Mouse (Mus musculus): ENCODE results near the gene Tnfrsf4. TPM values are rescaled to one million over a fixed set of nuclear protein-coding genes. Genes with fewer than 3 reads are reported as not detected.

Gene Tnfrsf4
- total RNA-seq, 2 experiments from 2014 or later, result 1.7 to 2.4 TPM

DNA sequence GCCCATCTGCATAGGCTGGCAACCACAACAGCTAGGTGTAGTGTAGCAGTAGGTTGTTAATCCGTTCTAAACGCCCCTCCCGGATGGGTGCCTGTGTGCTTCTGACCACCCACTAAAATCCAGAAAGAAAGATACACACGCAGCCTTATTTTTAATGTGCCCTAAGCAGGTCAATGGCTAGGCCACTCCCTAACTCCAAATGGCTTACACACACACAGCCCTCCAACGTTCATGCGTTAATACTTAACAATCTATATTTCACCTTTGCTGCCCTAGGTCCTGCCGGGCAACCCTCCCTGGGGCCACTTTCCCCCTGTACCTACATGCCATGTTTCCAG, 17.6 kb downstream of the Tnfrsf4 start:
- Histone ChIP-seq H3K27ac (peak overlapping the region; percentile 88), H3K4me3 (peak overlapping the region; percentile 59)
- TF ChIP-seq CTCF (IDR thresholded peaks at IDR 0.05), result no peak
- DNase-seq (ENCODE audit: extremely low spot score in 1 of 2, low spot score in 2 of 2), result no peak
- intact Hi-C loops (cut with DNase I), result no loop called here

GRCm38 (mm10) chr4:156031593-156032391, 18.1 kb downstream of the Tnfrsf4 start:
- peak overlapping the region; percentile 88 for H3K27ac ChIP-seq
- intact Hi-C loops (cut with DNase I), result loop anchor here (2.0 kb wide), 1 partner anchor 77 kb away; the partner anchor contains the start of gene 9430015G10Rik
- H3K4me3 ChIP-seq, result peak overlapping the region; percentile 59
- DNase-seq (ENCODE audit: extremely low spot score in 1 of 2, low spot score in 2 of 2), result peak; percentile 66 to 73
- TF ChIP-seq CTCF (IDR thresholded peaks at IDR 0.05), result no peak; the same call in 1 of the 2 replicates

- DNase-seq (ENCODE audit: extremely low spot score in 1 of 2, low spot score in 2 of 2), result no peak
- Histone ChIP-seq H3K27ac (peak overlapping the region; percentile 88; the same call in 1 of the 2 replicates), H3K4me3 (no peak overlapping the region)
- intact Hi-C loops (cut with DNase I), result loop anchor here (2.0 kb wide), 1 partner anchor 76 kb away; the partner anchor contains the start of gene 9430015G10Rik
- TF ChIP-seq CTCF (IDR thresholded peaks at IDR 0.05), result no peak
Observed at GRCm38 (mm10) chr4:156032856-156033255, 19.2 kb downstream of the Tnfrsf4 start.

DNA sequence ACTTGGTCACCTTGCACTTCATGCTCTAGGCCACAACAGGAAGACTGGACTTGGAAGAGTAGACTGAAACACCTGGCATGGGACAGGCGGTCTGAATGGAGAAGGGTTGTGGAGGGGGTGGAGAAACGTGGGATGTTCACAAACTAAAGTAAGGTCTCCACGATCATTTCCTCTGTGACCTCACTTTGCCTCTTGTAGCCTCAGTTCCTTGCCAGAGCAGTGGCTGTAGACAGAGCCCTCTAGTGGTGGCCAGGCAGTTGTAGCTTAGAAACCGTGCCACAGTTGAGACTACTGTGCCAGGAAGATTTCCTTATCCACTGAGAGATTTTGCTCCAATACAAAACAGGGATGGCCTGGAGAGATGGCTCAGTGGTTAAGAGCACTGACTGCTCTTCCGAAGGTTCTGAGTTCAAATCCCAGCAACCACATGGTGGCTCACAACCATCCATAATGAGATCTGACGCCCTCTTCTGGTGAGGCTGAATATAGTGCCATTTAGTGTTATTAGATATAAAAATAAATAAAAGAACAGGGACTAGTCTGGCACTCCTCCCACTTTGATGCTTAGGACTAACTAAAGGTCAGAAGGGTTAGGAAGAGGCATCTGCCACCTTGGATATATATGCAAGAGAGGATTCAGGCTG, 20.0 kb downstream of the Tnfrsf4 start:
- no peak overlapping the region for H3K27ac ChIP-seq
- intact Hi-C loops (cut with DNase I), result loop anchor here (2.0 kb wide), 1 partner anchor 75 kb away; the partner anchor contains the start of gene 9430015G10Rik
- TF ChIP-seq CTCF (IDR thresholded peaks at IDR 0.05), result peak; percentile 68
- no peak overlapping the region for H3K4me3 ChIP-seq
- no peak for DNase-seq (ENCODE audit: extremely low spot score in 1 of 2, low spot score in 2 of 2)

DNA sequence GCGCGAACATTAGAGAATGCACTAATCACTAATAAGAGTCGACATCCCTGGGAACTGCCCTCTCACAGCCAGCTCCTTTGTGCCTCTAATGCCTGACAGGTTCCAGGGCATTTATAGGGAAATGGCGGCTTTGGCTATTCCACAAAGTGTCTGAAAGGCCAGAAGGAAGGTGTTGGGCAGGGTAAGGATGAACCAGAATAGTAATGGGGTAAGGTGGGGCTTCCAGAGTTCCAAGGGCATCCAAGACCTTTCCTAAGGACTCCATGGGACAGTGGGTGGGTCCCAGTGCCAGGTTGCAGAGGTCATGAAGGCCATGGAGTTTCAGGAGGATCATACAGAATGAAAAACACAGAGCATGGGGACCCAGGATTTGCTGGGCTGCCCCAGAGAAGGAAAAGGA, 20.7 kb downstream of the Tnfrsf4 start:
- intact Hi-C loops (cut with DNase I), result no loop called here
- no peak for TF ChIP-seq CTCF (IDR thresholded peaks at IDR 0.05)

DNA sequence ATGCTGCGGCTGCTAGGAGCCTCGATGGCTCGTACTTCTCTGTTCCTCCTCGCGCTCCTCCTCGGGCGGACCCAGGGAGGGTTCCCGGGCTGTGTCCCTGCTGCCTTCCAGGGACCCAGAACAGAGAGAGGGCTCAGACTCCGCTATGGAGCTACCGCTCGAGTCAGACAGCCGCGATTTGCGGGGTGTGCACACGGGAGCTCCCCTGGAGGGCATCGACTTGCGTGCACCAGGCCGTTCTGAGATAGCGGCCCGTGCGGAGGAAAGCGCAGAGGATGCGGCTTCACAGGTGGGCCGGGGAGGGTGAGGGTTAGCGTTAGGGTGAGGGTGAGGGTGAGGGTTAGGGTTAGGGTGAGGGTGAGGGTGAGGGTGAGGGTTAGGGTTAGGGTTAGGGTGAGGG, 21.3 kb downstream of the Tnfrsf4 start:
- Histone ChIP-seq H3K4me3 (0 out of 2 replicates have a peak overlapping the region, but pooled peaks have one; percentile 9), H3K27ac (no peak overlapping the region)
- intact Hi-C loops (cut with DNase I), result no loop called here
- no peak for DNase-seq (ENCODE audit: extremely low spot score in 1 of 2, low spot score in 2 of 2)
- no peak for TF ChIP-seq CTCF (IDR thresholded peaks at IDR 0.05)

More for the DNA sequence above, 20.7 kb downstream of the Tnfrsf4 start:
- Histone ChIP-seq H3K27ac (no peak overlapping the region), H3K4me3 (no peak overlapping the region)
- DNase-seq (ENCODE audit: extremely low spot score in 1 of 2, low spot score in 2 of 2), result no peak

GRCm38 (mm10) chr4:156044754-156045153, 31.1 kb downstream of the Tnfrsf4 start:
- DNase-seq (ENCODE audit: extremely low spot score in 1 of 2, low spot score in 2 of 2), result no peak
- Histone ChIP-seq H3K4me3 (no peak overlapping the region), H3K27ac (no peak overlapping the region)
- intact Hi-C loops (cut with DNase I), result no loop called here
- no peak for TF ChIP-seq CTCF (IDR thresholded peaks at IDR 0.05)

GRCm38 (mm10) chr4:156049779-156050178, 36.1 kb downstream of the Tnfrsf4 start:
- intact Hi-C loops (cut with DNase I), result no loop called here
- TF ChIP-seq CTCF (IDR thresholded peaks at IDR 0.05), result no peak
- Histone ChIP-seq H3K4me3 (no peak overlapping the region), H3K27ac (no peak overlapping the region)
- DNase-seq (ENCODE audit: extremely low spot score in 1 of 2, low spot score in 2 of 2), result no peak

DNA sequence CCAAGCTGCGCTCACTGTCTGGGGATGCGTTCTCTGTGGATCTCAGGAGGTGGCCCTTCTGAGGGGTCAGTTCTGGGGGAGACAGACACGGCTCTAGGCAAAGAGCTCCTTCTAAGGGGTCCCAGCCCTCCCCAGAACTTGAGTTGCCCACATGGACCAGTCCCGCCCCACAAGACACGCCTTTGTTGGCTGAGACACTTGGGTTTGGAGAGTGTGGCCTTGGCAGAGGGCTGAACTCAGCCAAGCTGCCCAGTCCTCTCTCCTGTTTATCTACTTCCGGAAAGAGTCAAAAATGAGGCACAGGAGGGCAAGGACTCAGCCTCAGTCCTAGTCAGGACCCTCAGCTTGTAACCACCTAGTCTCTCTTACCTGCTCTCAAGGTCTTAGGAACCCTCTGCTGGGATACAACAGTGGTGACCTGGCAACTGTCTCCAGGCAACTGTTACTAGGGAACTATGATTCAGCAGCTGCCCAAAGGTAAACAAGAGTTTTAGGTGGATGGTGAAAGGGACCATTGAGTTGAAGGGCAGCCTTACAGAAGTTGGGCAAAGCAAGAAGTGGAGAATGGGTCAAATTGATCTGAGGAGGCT, 36.8 kb downstream of the Tnfrsf4 start:
- Histone ChIP-seq H3K27ac (no peak overlapping the region), H3K4me3 (no peak overlapping the region)
- TF ChIP-seq CTCF (IDR thresholded peaks at IDR 0.05), result no peak
- DNase-seq (ENCODE audit: extremely low spot score in 1 of 2, low spot score in 2 of 2), result no peak
- intact Hi-C loops (cut with DNase I), result no loop called here

GRCm38 (mm10) chr4:156053113-156053512, 39.5 kb downstream of the Tnfrsf4 start:
- no peak for TF ChIP-seq CTCF (IDR thresholded peaks at IDR 0.05)
- Histone ChIP-seq H3K4me3 (no peak overlapping the region), H3K27ac (no peak overlapping the region)
- no peak for DNase-seq (ENCODE audit: extremely low spot score in 1 of 2, low spot score in 2 of 2)
- intact Hi-C loops (cut with DNase I), result no loop called here

DNA sequence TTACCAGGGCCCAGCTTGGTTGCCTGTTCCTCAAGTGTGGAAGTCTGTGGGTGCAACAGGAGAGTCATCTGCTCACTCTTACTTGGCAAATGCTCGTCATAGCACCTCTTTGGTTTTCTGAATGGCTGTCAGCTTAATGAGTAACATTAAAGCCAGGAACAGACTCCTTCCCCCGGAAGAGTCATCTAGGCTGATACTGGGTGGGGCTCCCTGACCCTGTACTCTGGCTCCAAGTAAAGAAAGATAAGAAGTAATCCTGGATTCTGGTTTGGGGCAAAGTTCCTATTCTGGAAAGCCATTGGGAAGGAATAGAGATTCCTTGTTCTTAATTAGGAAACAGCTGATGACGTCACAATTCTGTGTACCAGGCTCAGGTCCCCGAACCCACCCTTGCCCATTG, 40.5 kb downstream of the Tnfrsf4 start:
- no peak overlapping the region for H3K27ac ChIP-seq
- no peak for TF ChIP-seq CTCF (IDR thresholded peaks at IDR 0.05)
- intact Hi-C loops (cut with DNase I), result no loop called here
- DNase-seq (ENCODE audit: extremely low spot score in 1 of 2, low spot score in 2 of 2), result no peak
- no peak overlapping the region for H3K4me3 ChIP-seq

DNA sequence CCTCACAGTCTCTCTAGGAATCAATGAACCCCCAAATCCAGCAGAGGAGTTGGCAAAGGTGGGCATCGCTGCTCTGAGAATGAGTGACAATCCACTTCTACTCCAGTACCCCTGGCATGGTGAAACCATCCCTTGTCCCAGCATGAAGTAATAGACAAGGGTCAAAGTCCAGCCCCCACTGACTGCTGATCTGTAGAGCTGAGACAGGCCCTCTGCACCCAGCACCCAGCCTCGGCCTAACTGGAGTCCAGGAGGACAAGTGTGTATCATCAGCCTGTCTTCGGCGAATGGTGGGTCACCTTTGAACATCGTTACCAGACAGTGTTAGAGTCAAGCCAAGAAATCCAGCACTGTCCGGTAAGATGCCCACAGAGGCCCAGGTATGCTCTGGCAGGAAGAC, 41.0 kb downstream of the Tnfrsf4 start:
- Histone ChIP-seq H3K27ac (no peak overlapping the region), H3K4me3 (no peak overlapping the region)
- no peak for TF ChIP-seq CTCF (IDR thresholded peaks at IDR 0.05)
- intact Hi-C loops (cut with DNase I), result no loop called here
- no peak for DNase-seq (ENCODE audit: extremely low spot score in 1 of 2, low spot score in 2 of 2)
